Comparison of ENCODE assay signal across 19 mouse cellular contexts in the genomic region with DNA sequence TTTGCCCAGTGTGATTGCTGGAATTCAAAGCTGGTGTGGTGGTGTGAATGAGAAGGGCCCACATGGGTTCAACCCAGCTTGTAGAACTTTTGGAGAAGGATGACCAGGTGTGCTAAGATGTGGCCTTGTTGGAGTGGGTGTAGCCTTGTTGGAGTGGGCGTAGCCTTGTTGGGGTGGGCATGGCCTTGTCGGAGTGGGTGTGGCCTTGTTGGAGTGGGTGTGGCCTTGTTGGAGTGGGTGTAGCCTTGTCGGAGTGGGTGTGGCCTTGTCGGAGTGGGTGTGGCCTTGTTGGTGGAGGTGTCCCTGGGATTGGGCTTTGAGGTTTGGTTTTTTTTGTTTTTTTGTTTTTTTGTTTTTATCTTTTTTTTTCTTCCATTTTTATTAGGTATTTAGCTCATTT. TPM values are rescaled to one million over a fixed set of nuclear protein-coding genes. Genes with fewer than 3 reads are reported as not detected.
"Had no signal": no experiment of that assay in that cellular context is flagged by ENCODE, and none has a peak within 500 bp of the region (broad histone marks: within the 10 kb centered on the region; RNA-seq: fewer than 3 reads in every experiment).

No protein-coding gene starts in this region.

- H3K27ac ChIP-seq: liver, embryonic 12.5 days; liver, embryonic 14.5 days; midbrain, embryonic 10.5 days; midbrain, embryonic 12.5 days; neural tube, embryonic 13.5 days; neural tube, embryonic 15.5 days had no signal

- H3K36me3 ChIP-seq: liver, embryonic 12.5 days; midbrain, embryonic 10.5 days; midbrain, embryonic 12.5 days; neural tube, embryonic 13.5 days; neural tube, embryonic 15.5 days had no signal

- H3K9ac ChIP-seq: liver, embryonic 12.5 days; liver, embryonic 14.5 days; lung, embryonic 14.5 days; midbrain, embryonic 12.5 days; neural tube, embryonic 13.5 days; neural tube, embryonic 15.5 days had no signal

- H3K4me2 ChIP-seq: liver, embryonic 12.5 days; lung, embryonic 14.5 days; midbrain, embryonic 12.5 days; neural tube, embryonic 13.5 days; neural tube, embryonic 15.5 days had no signal

- DNase-seq: lung, adult 18-20 months; lung, embryonic 14.5 days; lung, postnatal 4 days; retina, postnatal 1 day; right cerebral cortex, adult 18-20 months; right cerebral cortex, postnatal 25 days; right cerebral cortex, postnatal 4 days; spleen, adult 18-20 months; thymus, adult 18-20 months; thymus, postnatal 14 days had no signal

- H3K4me1 ChIP-seq: liver, embryonic 12.5 days; neural tube, embryonic 15.5 days had no signal

- ATAC-seq: liver, embryonic 12.5 days; midbrain, embryonic 16.5 days had no signal

- H3K27me3 ChIP-seq: liver, embryonic 12.5 days; midbrain, embryonic 12.5 days; neural tube, embryonic 13.5 days; neural tube, embryonic 15.5 days had no signal

- H3K9me3 ChIP-seq: neural tube, embryonic 13.5 days; neural tube, embryonic 15.5 days had no signal

- H3K4me3 ChIP-seq: liver, embryonic 12.5 days; midbrain, embryonic 10.5 days; midbrain, embryonic 12.5 days; myocyte; neural tube, embryonic 13.5 days; neural tube, embryonic 15.5 days had no signal

RNA-seq across cellular contexts. Expression of gene Fam13c, which starts 55.6 kb away (rescaled TPM):
- total RNA-seq: megakaryocyte-erythroid progenitor cell, adult 5-6 weeks had no signal
